ENCODE assay signal across 23 mouse cellular contexts in the genomic region with DNA sequence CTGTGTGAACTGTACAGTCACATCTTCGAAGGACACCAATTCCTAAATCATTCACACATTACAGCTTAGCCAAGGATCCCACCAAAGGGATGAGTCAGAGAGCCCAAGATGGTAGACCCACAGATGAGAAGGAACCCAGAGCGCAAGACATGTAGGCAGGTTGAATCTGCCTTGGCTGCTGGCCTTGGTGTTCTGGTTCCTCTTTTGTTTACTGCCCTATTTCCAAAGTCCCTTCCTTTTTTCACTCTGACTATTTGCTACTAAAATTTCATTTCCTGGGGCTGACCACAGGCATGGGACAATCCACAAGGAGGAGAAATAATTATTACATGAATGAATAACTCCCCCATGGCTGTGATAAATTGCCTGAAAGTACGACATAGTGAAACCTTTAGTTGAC. TPM values are rescaled to one million over a fixed set of nuclear protein-coding genes. Genes with fewer than 3 reads are reported as not detected.
"Had no signal": no experiment of that assay in that cellular context is flagged by ENCODE, and none has a peak within 500 bp of the region (broad histone marks: within the 10 kb centered on the region; RNA-seq: fewer than 3 reads in every experiment).

No protein-coding gene starts in this region.

- H3K4me3 ChIP-seq: left cerebral cortex, adult 2 months; limb, embryonic 15.5 days; liver, embryonic 12.5 days; midbrain, embryonic 10.5 days; myocyte; neural tube, embryonic 15.5 days had no signal

- H3K9ac ChIP-seq: limb, embryonic 15.5 days; liver, embryonic 12.5 days; lung, embryonic 14.5 days; neural tube, embryonic 15.5 days had no signal

- H3K27ac ChIP-seq: left cerebral cortex, adult 2 months; limb, embryonic 15.5 days; liver, embryonic 12.5 days; midbrain, embryonic 10.5 days; neural tube, embryonic 15.5 days had no signal

- H3K9me3 ChIP-seq: limb, embryonic 15.5 days; liver, embryonic 12.5 days; midbrain, embryonic 10.5 days; neural tube, embryonic 15.5 days had no signal

- H3K27me3 ChIP-seq: limb, embryonic 15.5 days; liver, embryonic 12.5 days; neural tube, embryonic 15.5 days had no signal

- H3K4me2 ChIP-seq: limb, embryonic 15.5 days; liver, embryonic 12.5 days; lung, embryonic 14.5 days; neural tube, embryonic 15.5 days had no signal

- DNase-seq: kidney, adult 8-10 months; kidney, postnatal 4 days; lung, embryonic 14.5 days; lung, postnatal 10 days; right cerebral cortex, adult 18-20 months; thymus, adult 18-20 months; thymus, postnatal 14 days had no signal

- ATAC-seq: intestine, postnatal 0 days; liver, embryonic 12.5 days had no signal

RNA-seq across cellular contexts. Expression of a gene that starts 10.2 kb away (rescaled TPM):
- total RNA-seq: layer of hippocampus, adult 8-10 months; layer of hippocampus, postnatal 25 days; left cerebral cortex, adult 2 months; left cerebral cortex, postnatal 25 days had no signal
- polyA plus RNA-seq: intestine, postnatal 0 days; kidney, embryonic 16.5 days; limb, embryonic 11.5 days; limb, embryonic 15.5 days; liver, embryonic 12.5 days; liver, embryonic 16.5 days; lung, embryonic 14.5 days; midbrain, embryonic 10.5 days; midbrain, embryonic 14.5 days; myocyte; neural tube, embryonic 11.5 days; neural tube, embryonic 15.5 days; stomach, embryonic 14.5 days had no signal

RNA-seq across cellular contexts. Expression of a gene that starts 37.6 kb away (rescaled TPM):
- total RNA-seq: layer of hippocampus, adult 8-10 months; layer of hippocampus, postnatal 25 days; left cerebral cortex, adult 2 months; left cerebral cortex, postnatal 25 days had no signal
- polyA plus RNA-seq: intestine, postnatal 0 days; kidney, embryonic 16.5 days; limb, embryonic 15.5 days; liver, embryonic 12.5 days; liver, embryonic 16.5 days; lung, embryonic 14.5 days; midbrain, embryonic 10.5 days; myocyte; neural tube, embryonic 11.5 days; neural tube, embryonic 15.5 days; stomach, embryonic 14.5 days had no signal
